Comparison of ENCODE assay signal across 26 mouse cellular contexts in the genomic region with DNA sequence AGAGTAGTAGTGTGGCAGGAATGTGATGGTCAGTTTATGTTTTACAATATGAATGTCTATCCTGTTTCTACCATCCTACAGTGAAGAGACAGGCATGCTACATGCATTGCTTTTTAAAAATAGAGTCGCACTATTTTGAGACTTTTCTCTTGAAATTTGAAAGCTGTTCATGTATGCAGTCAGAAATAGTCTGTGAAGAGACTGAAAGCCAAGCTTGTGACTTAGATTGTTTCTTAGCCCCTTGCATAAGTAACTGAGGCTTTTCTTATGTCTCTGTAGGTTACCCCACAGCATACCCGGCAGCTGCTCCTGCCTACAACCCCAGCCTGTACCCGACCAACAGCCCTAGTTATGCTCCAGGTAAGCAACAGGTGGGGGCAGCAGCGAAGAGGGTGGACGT.
"Had no signal": no experiment of that assay in that cellular context is flagged by ENCODE, and none has a peak within 500 bp of the region (broad histone marks: within the 10 kb centered on the region; RNA-seq: fewer than 3 reads in every experiment).

No protein-coding gene starts in this region.

- H3K36me3 ChIP-seq: heart, embryonic 10.5 days; hindbrain, embryonic 12.5 days; liver, embryonic 13.5 days; liver, embryonic 15.5 days had no signal

- H3K4me2 ChIP-seq: heart, embryonic 12.5 days; hindbrain, embryonic 12.5 days; hindbrain, embryonic 14.5 days; intestine, embryonic 15.5 days; limb, embryonic 12.5 days; liver, embryonic 11.5 days; liver, embryonic 13.5 days; liver, embryonic 15.5 days had no signal

- H3K9ac ChIP-seq: heart, embryonic 12.5 days; hindbrain, embryonic 12.5 days; hindbrain, embryonic 14.5 days; intestine, embryonic 15.5 days; limb, embryonic 12.5 days; liver, embryonic 13.5 days; liver, embryonic 15.5 days had no signal

- H3K4me3 ChIP-seq: gastrocnemius, adult 2 months; heart, embryonic 10.5 days; heart, embryonic 12.5 days; hindbrain, embryonic 10.5 days; hindbrain, embryonic 12.5 days; intestine, embryonic 15.5 days; limb, embryonic 10.5 days; limb, embryonic 12.5 days; liver, embryonic 13.5 days; liver, embryonic 15.5 days had no signal

- H3K9me3 ChIP-seq: heart, embryonic 10.5 days; heart, embryonic 12.5 days; hindbrain, embryonic 10.5 days; hindbrain, embryonic 12.5 days; intestine, embryonic 15.5 days; limb, embryonic 10.5 days; limb, embryonic 12.5 days; liver, embryonic 13.5 days; liver, embryonic 15.5 days had no signal

- H3K27me3 ChIP-seq: heart, embryonic 12.5 days; hindbrain, embryonic 12.5 days; intestine, embryonic 15.5 days; limb, embryonic 12.5 days; liver, embryonic 13.5 days; liver, embryonic 15.5 days had no signal

- H3K4me1 ChIP-seq: intestine, embryonic 15.5 days; limb, embryonic 10.5 days; limb, embryonic 12.5 days had no signal

- DNase-seq: gastrocnemius, adult 2 months; gastrocnemius, postnatal 10 days; gastrocnemius, postnatal 25 days; heart, adult 18-20 months; heart, postnatal 10 days; heart, postnatal 4 days; kidney, adult 18-20 months; kidney, adult 8-10 months; kidney, postnatal 10 days; kidney, postnatal 25 days; kidney, postnatal 4 days; liver; liver, embryonic 13.5 days had no signal

- ATAC-seq: hindbrain, embryonic 16.5 days; inflammation-experienced regulatory T-cells, adult 6 months; intestine, embryonic 15.5 days; intestine, postnatal 0 days had no signal

- H3K27ac ChIP-seq: gastrocnemius, adult 2 months; heart, embryonic 10.5 days; hindbrain, embryonic 10.5 days; hindbrain, embryonic 12.5 days; hindbrain, embryonic 14.5 days; intestine, embryonic 15.5 days; limb, embryonic 10.5 days; limb, embryonic 12.5 days; liver, embryonic 13.5 days; liver, embryonic 15.5 days had no signal
